Comparison of ENCODE assay signal across 25 mouse cellular contexts in the genomic region with DNA sequence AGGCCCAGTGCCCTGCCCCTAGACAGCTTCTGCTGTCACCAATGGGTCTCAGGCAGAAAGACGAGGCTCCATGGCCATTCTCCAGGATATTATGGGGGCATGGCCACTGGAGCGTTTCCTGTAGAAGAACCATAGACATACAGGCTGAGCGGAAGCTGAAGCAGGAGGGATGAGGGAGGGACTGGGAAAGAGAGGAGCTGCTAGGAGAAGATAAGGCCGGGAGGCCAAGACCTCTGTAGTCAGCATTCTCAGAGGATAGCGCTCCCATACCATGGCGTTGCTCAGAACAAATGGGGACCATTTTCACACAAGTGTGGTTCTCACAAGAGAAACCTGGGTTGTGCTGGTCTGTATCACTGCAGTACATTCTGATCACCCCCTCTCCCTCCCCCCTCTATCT. TPM values are rescaled to one million over a fixed set of nuclear protein-coding genes. Genes with fewer than 3 reads are reported as not detected.
A peak's percentile ranks its signal among the peaks of the same experiment; 100 is the strongest.
DNase-seq lines count a peak whose midpoint lies in the region; ATAC-seq and TF ChIP-seq lines count a peak whose summit lies in the region.
"Had no signal": no experiment of that assay in that cellular context is flagged by ENCODE, and none has a peak within 500 bp of the region (broad histone marks: within the 10 kb centered on the region; RNA-seq: fewer than 3 reads in every experiment).

No protein-coding gene starts in this region.

- 0 out of 2 replicates have a peak overlapping the region, but pooled peaks have one; percentile 16 for H3K27ac ChIP-seq in liver, embryonic 11.5 days (ENCODE audit: low read depth, low read length)
- no peak overlapping the region for H3K27ac ChIP-seq in liver, embryonic 14.5 days
- no peak overlapping the region for H3K27ac ChIP-seq in liver, postnatal 0 days (ENCODE audit: low read depth)
- H3K27ac ChIP-seq: forebrain, embryonic 10.5 days; forebrain, embryonic 15.5 days; hindbrain, embryonic 13.5 days had no signal

- peak; percentile 76 for ATAC-seq in liver, embryonic 11.5 days (replicated peaks; ENCODE audit: low FRiP score)
- peak; percentile 68 for ATAC-seq in liver, embryonic 14.5 days (ENCODE audit: insufficient read depth)
- peak; percentile 48 for ATAC-seq in liver, postnatal 0 days
- ATAC-seq: activated CD4-positive, CD25-positive, alpha-beta regulatory T cell, adult 4 months; CD4-positive, CD25-positive, alpha-beta regulatory T cell, adult 4 months; forebrain, embryonic 15.5 days; hindbrain, embryonic 16.5 days had no signal

- peak; percentile 36 for DNase-seq in liver
- DNase-seq in liver, embryonic 11.5 days (ENCODE audit: low spot score) = no peak
- DNase-seq in liver, embryonic 14.5 days (ENCODE audit: low read depth in 3 of 3, low spot score in 3 of 3) = peak in 1 of 3 experiments; percentile 20
- no peak for DNase-seq in liver, postnatal 0 days
- DNase-seq in layer of hippocampus, adult 11-12 months (ENCODE audit: low spot score) = no peak
- no peak for DNase-seq in cerebellum, adult 9-11 months
- DNase-seq: adrenal gland, adult 8-10 months; adrenal gland, postnatal 25 days; cerebellum, adult 11-12 months; cerebellum, adult 8-10 months; cerebellum, postnatal 14 days; gastrocnemius, postnatal 25 days; heart, adult 18-20 months had no signal

- H3K9ac ChIP-seq in liver, embryonic 11.5 days (ENCODE audit: low read depth, low read length) = no peak overlapping the region
- no peak overlapping the region for H3K9ac ChIP-seq in liver, embryonic 14.5 days (replicated peaks)
- H3K9ac ChIP-seq in liver, postnatal 0 days (replicated peaks) = no peak overlapping the region
- H3K9ac ChIP-seq: forebrain, embryonic 15.5 days; hindbrain, embryonic 13.5 days had no signal

- 46% methylated on average over 6 of the region's 6 CpGs for WGBS in liver, embryonic 11.5 days
- WGBS in liver, embryonic 14.5 days (ENCODE audit: insufficient replicate concordance) = 33% methylated on average over 6 of the region's 6 CpGs
- 47% methylated on average over 6 of the region's 6 CpGs for WGBS in liver, postnatal 0 days (ENCODE audit: insufficient replicate concordance)

- peaks cover 10% of the 10 kb centered on the region for H3K36me3 ChIP-seq in liver, embryonic 11.5 days (ENCODE audit: control insufficient read depth, insufficient read depth, low read length)
- H3K36me3 ChIP-seq in liver, embryonic 14.5 days (replicated peaks; ENCODE audit: control insufficient read depth, insufficient read depth, low read depth) = no peaks in the 10 kb centered on the region
- peaks cover 17% of the 10 kb centered on the region; the same call in 1 of the 2 replicates for H3K36me3 ChIP-seq in liver, postnatal 0 days (replicated peaks; ENCODE audit: insufficient read depth, low read length)

- no peak for TF ChIP-seq CTCF in liver, embryonic 14.5 days (IDR thresholded peaks at IDR 0.05; ENCODE audit: low read depth)
- TF ChIP-seq CTCF in liver, postnatal 0 days (IDR thresholded peaks at IDR 0.05; ENCODE audit: low read depth) = no peak

- no peak for TF ChIP-seq EP300 in liver, embryonic 14.5 days (IDR thresholded peaks at IDR 0.05; ENCODE audit: low read depth)
- TF ChIP-seq EP300 in liver, postnatal 0 days (IDR thresholded peaks at IDR 0.05; ENCODE audit: low read depth) = no peak

- H3K27me3 ChIP-seq in liver, embryonic 11.5 days (replicated peaks; ENCODE audit: control insufficient read depth, insufficient read depth, low read length) = no peaks in the 10 kb centered on the region
- no peaks in the 10 kb centered on the region for H3K27me3 ChIP-seq in liver, embryonic 14.5 days (ENCODE audit: control insufficient read depth, insufficient read depth, low read length)
- H3K27me3 ChIP-seq in liver, postnatal 0 days (ENCODE audit: insufficient read depth, low read length) = no peaks in the 10 kb centered on the region
- H3K27me3 ChIP-seq: forebrain, embryonic 15.5 days; hindbrain, embryonic 13.5 days had no signal

- no peaks in the 10 kb centered on the region for H3K9me3 ChIP-seq in liver, embryonic 11.5 days (ENCODE audit: control insufficient read depth, low read length)
- no peaks in the 10 kb centered on the region for H3K9me3 ChIP-seq in liver, embryonic 14.5 days (ENCODE audit: control insufficient read depth, low read length)
- no peaks in the 10 kb centered on the region for H3K9me3 ChIP-seq in liver, postnatal 0 days (ENCODE audit: low read length)
- H3K9me3 ChIP-seq: forebrain, embryonic 10.5 days; forebrain, embryonic 15.5 days; hindbrain, embryonic 13.5 days had no signal

- H3K4me2 ChIP-seq in liver, embryonic 11.5 days = no peak overlapping the region
- no peak overlapping the region for H3K4me2 ChIP-seq in liver, embryonic 14.5 days (ENCODE audit: low read depth)
- no peak overlapping the region for H3K4me2 ChIP-seq in liver, postnatal 0 days (ENCODE audit: low read depth, low read length)
- H3K4me2 ChIP-seq: forebrain, embryonic 15.5 days; hindbrain, embryonic 13.5 days had no signal

- H3K4me1 ChIP-seq in liver, embryonic 11.5 days (replicated peaks; ENCODE audit: control insufficient read depth, insufficient read depth, low read length) = peaks cover 11% of the 10 kb centered on the region
- peaks cover 0 to 10% of the 10 kb centered on the region in 2 experiments; a peak in 2 of 4 replicates for H3K4me1 ChIP-seq in liver, embryonic 14.5 days (replicated peaks; ENCODE audit: control insufficient read depth in 2 of 2, insufficient read depth in 2 of 2, low read length in 1 of 2)
- peaks cover 5% of the 10 kb centered on the region; the same call in 1 of the 2 replicates for H3K4me1 ChIP-seq in liver, postnatal 0 days (ENCODE audit: insufficient read depth)
- H3K4me1 ChIP-seq: forebrain, embryonic 10.5 days; forebrain, embryonic 15.5 days had no signal

- H3K4me3 ChIP-seq in liver, embryonic 11.5 days (ENCODE audit: low read depth, low read length) = no peak overlapping the region
- no peak overlapping the region for H3K4me3 ChIP-seq in liver, embryonic 14.5 days (ENCODE audit: insufficient read depth in 1 of 2, low read depth in 2 of 2, low read length in 2 of 2)
- no peak overlapping the region for H3K4me3 ChIP-seq in liver, postnatal 0 days (ENCODE audit: low read depth, low read length)
- H3K4me3 ChIP-seq: forebrain, embryonic 10.5 days; forebrain, embryonic 15.5 days; hindbrain, embryonic 13.5 days had no signal

RNA-seq across cellular contexts. Expression of a gene that starts 26.8 kb away (rescaled TPM):
- not detected in 2 replicates for polyA plus RNA-seq in liver, embryonic 11.5 days (2014; fragmentation: Nextera tagmentation; extraction: Ambion mirVana)
- 0.02 TPM in 1 of 2 replicates, not detected in the other for polyA plus RNA-seq in liver, embryonic 14.5 days (2012; rRNA removed)
- not detected in 2 replicates for polyA plus RNA-seq in liver, embryonic 14.5 days (2014; fragmentation: Nextera tagmentation; extraction: Ambion mirVana)
- not detected in 2 replicates for polyA plus RNA-seq in liver, postnatal 0 days (2015; fragmentation: Nextera tagmentation; extraction: Ambion mirVana)
- polyA plus RNA-seq: activated CD4-positive, CD25-positive, alpha-beta regulatory T cell, adult 4 months; brain, embryonic 14.5 days; C2C12; embryonic facial prominence, embryonic 11.5 days; embryonic facial prominence, embryonic 14.5 days; forebrain, embryonic 10.5 days; forebrain, embryonic 15.5 days; heart, embryonic 14.5 days; heart, postnatal 0 days; hindbrain, embryonic 13.5 days; hindbrain, embryonic 16.5 days had no signal
